Mouse (Mus musculus) testis, adult 2 months (tissue): ENCODE data around the gene Lrrc49. TPM values are rescaled to one million over a fixed set of nuclear protein-coding genes. Genes with fewer than 3 reads are reported as not detected.

Experiments used
- H3K27ac ChIP-seq: fragments of 200-500 bp; 2 replicates; pipeline ENCODE4 v1.5.1; 2012; ENCODE audit warnings: low read depth, low read length; ENCODE audit not compliant: control insufficient read depth, insufficient read depth
- H3K27me3 ChIP-seq: fragments of 200-500 bp; 2 replicates; pipeline ENCODE4 v1.6.1; 2012; ENCODE audit warnings: mild to moderate bottlenecking, low read length, moderate library complexity; ENCODE audit not compliant: control insufficient read depth, insufficient read depth
- H3K36me3 ChIP-seq: fragments of 200-500 bp; 2 replicates; pipeline ENCODE4 v1.6.1; 2012; ENCODE audit warnings: mild to moderate bottlenecking, low read length; ENCODE audit not compliant: control insufficient read depth, insufficient read depth
- H3K4me1 ChIP-seq: fragments of 200-500 bp; 2 replicates; pipeline ENCODE4 v1.6.1; 2012; ENCODE audit warnings: low read length; ENCODE audit not compliant: control insufficient read depth, insufficient read depth
- H3K4me3 ChIP-seq: fragments of 200-500 bp; 2 replicates; pipeline ENCODE4 v1.5.1; 2012; ENCODE audit warnings: low read depth, mild to moderate bottlenecking, low read length, moderate library complexity, mixed read lengths; ENCODE audit not compliant: control insufficient read depth
- CTCF ChIP-seq: fragments of 200-500 bp; IDR thresholded peaks from 2 replicates; pipeline ENCODE4 v1.5.1; 2012; ENCODE audit warnings: low read depth, mild to moderate bottlenecking, inconsistent platforms, low read length, moderate library complexity; ENCODE audit not compliant: control insufficient read depth, insufficient read depth, insufficient replicate concordance
- POLR2A ChIP-seq: fragments of 200-500 bp; IDR thresholded peaks from 2 replicates; pipeline ENCODE4 v1.6.1; 2012; ENCODE audit warnings: low read depth, mild to moderate bottlenecking, inconsistent platforms, low read length, moderate library complexity; ENCODE audit not compliant: control insufficient read depth
- polyA plus RNA-seq: library from polyadenylated mRNA; depleted of rRNA; stranded (reverse); fragments of >200 nt; gene quantifications from 2 replicates; pipeline ENCODE4 v1.2.3, GENCODE M21; 2012

Gene Lrrc49
- polyA plus RNA-seq, 1 experiment: 22.6 TPM

DNA sequence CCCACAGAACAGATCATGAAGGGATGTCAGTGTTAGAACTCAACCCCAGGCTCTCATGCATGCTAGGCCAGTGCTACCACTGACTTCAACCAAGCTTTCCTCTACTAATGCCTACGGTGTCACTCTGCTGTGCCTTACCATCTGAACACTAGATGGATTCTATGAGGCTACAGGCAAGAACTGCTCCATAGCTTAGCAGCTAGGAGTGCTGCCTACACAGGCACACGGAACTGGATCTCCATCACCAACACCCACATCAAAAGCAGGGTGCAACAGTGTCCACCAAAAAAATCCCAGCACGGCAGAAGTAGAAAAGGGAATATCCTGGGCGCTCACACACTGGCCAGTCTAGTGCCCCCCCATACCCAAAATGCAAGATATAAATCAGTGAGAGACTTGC, 11.5 kb downstream of the Lrrc49 start:
- no peaks in the 10 kb centered on the region for H3K4me1 ChIP-seq
- TF ChIP-seq CTCF (no peak), POLR2A (no peak)
- H3K36me3 ChIP-seq: peaks cover 3% of the 10 kb centered on the region
- no peak overlapping the region for H3K4me3 ChIP-seq
- no peak overlapping the region for H3K27ac ChIP-seq
- H3K27me3 ChIP-seq: no peaks in the 10 kb centered on the region

DNA sequence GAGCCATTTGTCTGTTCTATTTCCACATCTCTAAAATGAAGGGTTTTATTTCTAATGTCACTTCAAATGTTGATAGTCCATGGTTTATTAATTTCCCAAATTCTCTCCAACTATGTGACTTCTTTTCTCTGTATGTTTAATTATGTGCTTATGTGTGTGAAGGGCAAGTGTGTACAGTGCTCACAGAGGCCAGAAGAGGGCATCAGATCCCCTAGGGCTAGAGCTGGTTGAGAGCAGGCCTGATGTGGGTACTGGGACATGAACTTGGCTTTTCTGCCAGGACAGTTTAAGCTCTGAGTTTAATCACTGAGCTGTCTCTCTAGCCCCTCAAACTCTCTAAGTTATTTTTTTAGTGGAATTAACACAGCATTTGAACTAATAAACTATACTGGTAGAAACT, 13.2 kb downstream of the Lrrc49 start:
- Histone ChIP-seq H3K27me3 (no peaks in the 10 kb centered on the region), H3K4me1 (no peaks in the 10 kb centered on the region), H3K36me3 (peaks cover 1% of the 10 kb centered on the region; the same call in 1 of the 2 replicates), H3K27ac (no peak overlapping the region), H3K4me3 (no peak overlapping the region)
- TF ChIP-seq POLR2A (no peak), CTCF (no peak)

- Histone ChIP-seq H3K4me1 (no peaks in the 10 kb centered on the region), H3K4me3 (no peak overlapping the region), H3K36me3 (peaks cover 1% of the 10 kb centered on the region; the same call in 1 of the 2 replicates), H3K27ac (no peak overlapping the region), H3K27me3 (no peaks in the 10 kb centered on the region)
- no peak for TF ChIP-seq POLR2A
- no peak for TF ChIP-seq CTCF
Observed at GRCm38 (mm10) chr9:60672568-60672967, 15.4 kb downstream of the Lrrc49 start.

DNA sequence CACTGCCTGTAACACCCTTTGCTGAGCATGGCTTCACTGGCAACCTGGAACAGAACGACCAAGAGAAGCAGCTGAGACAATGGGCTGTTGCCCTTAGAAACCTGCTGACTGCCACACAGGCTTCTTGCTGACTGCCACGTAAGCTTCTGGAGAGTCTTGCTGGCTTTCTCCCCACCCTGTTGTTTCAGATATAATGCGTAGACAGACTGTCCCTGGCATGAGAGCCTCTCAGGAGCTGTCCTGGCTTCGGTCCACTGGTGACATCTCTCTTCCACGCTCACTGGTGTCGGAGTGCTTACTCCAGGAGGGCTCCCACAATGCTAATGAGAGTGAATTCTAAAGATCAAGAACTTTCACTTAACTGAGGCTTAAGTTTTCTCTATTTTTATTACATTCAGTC, 19.1 kb downstream of the Lrrc49 start:
- Histone ChIP-seq H3K36me3 (no peaks in the 10 kb centered on the region; the same call in 1 of the 2 replicates), H3K4me3 (no peak overlapping the region), H3K4me1 (no peaks in the 10 kb centered on the region), H3K27ac (no peak overlapping the region), H3K27me3 (no peaks in the 10 kb centered on the region)
- TF ChIP-seq CTCF (no peak), POLR2A (no peak)

DNA sequence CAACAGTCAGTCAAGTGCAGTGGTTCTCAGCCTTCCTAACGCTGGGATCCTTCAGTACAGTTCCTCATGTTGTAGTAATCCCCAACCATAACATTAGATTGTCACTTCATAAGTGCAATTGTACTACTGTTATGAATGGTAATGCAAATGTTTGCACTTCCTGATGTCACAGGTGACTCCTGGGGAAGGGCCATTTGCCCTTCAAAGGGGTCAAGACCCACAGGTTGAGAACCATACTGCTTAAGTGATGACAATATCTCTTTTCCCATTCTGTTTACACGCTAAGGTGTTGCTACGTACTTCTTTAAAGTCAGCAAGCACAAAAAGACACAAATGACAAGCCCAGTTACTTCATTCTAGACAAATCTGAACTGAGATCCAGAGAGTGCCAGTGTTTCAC, 22.4 kb downstream of the Lrrc49 start:
- Histone ChIP-seq H3K27me3 (no peaks in the 10 kb centered on the region), H3K36me3 (no peaks in the 10 kb centered on the region; the same call in 1 of the 2 replicates), H3K4me3 (no peak overlapping the region), H3K27ac (no peak overlapping the region), H3K4me1 (no peaks in the 10 kb centered on the region)
- TF ChIP-seq POLR2A (no peak), CTCF (no peak)

- Histone ChIP-seq H3K27me3 (no peaks in the 10 kb centered on the region), H3K4me1 (no peaks in the 10 kb centered on the region), H3K4me3 (no peak overlapping the region), H3K36me3 (no peaks in the 10 kb centered on the region; the same call in 1 of the 2 replicates), H3K27ac (no peak overlapping the region)
- TF ChIP-seq CTCF: no peak
- no peak for TF ChIP-seq POLR2A
Observed at GRCm38 (mm10) chr9:60664866-60665265, 23.1 kb downstream of the Lrrc49 start.

- Histone ChIP-seq H3K36me3 (no peaks in the 10 kb centered on the region; the same call in 1 of the 2 replicates), H3K27ac (no peak overlapping the region), H3K4me3 (no peak overlapping the region), H3K4me1 (no peaks in the 10 kb centered on the region), H3K27me3 (no peaks in the 10 kb centered on the region)
- TF ChIP-seq POLR2A: no peak
- TF ChIP-seq CTCF: no peak
Observed at GRCm38 (mm10) chr9:60664385-60664784, 23.6 kb downstream of the Lrrc49 start.

DNA sequence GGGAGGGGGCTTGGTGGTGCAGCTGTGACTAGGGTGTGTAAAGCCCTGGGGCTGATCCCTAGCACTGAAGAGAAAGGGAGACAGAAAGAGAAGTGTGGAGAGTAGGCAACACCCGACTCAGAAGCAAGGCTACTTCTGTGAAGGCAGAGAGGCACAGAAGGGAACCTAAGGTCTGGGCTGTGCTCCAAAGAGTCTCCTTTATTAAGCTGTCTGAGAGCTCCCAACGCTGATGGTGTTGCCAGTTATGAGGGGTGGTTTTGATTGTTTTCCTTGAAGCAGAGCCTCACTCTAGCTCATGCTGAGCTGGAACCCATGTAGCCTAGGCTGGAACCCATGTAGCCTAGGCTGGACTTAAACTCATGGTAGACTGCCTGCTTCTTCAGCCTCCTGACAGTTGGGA, 25.0 kb downstream of the Lrrc49 start:
- no peak overlapping the region for H3K4me3 ChIP-seq
- H3K4me1 ChIP-seq: no peaks in the 10 kb centered on the region
- no peaks in the 10 kb centered on the region for H3K27me3 ChIP-seq
- no peaks in the 10 kb centered on the region; the same call in 1 of the 2 replicates for H3K36me3 ChIP-seq
- H3K27ac ChIP-seq: no peak overlapping the region
- no peak for TF ChIP-seq POLR2A
- TF ChIP-seq CTCF: no peak
